Mouse (Mus musculus) forebrain, embryonic 12.5 days (tissue): ENCODE data around the gene Lce1h. TPM values are rescaled to one million over a fixed set of nuclear protein-coding genes. Genes with fewer than 3 reads are reported as not detected.

Source experiments
- ATAC-seq: fragments of 200-750 bp; cut with Nextera tagmentation; 2 replicates; pipeline ENCODE4 v1.8.0; 2017; ENCODE audit warnings: moderate TSS enrichment; ENCODE audit not compliant: low FRiP score
- H3K27ac ChIP-seq: fragments of 300-500 bp; sonication (generic); 2 replicates; pipeline ENCODE4 v1.5.1; 2016; ENCODE audit warnings: mild to moderate bottlenecking
- H3K27me3 ChIP-seq: fragments of 300-500 bp; sonication (generic); 2 replicates; pipeline ENCODE4 v1.6.1; 2016; ENCODE audit warnings: mild to moderate bottlenecking
- H3K36me3 ChIP-seq: fragments of 300-500 bp; sonication (generic); replicated peaks from 2 replicates; pipeline ENCODE4 v1.6.1; 2016; ENCODE audit warnings: mild to moderate bottlenecking
- H3K4me1 ChIP-seq: fragments of 300-500 bp; sonication (generic); 2 replicates; pipeline ENCODE4 v1.6.1; 2016
- H3K4me2 ChIP-seq: fragments of 300-500 bp; sonication (generic); 2 replicates; pipeline ENCODE4 v1.6.1; 2016; ENCODE audit warnings: mild to moderate bottlenecking, moderate library complexity
- H3K4me3 ChIP-seq: fragments of 300-500 bp; sonication (generic); replicated peaks from 2 replicates; pipeline ENCODE4 v1.5.1; 2016; ENCODE audit warnings: mild to moderate bottlenecking
- H3K9ac ChIP-seq: fragments of 300-500 bp; sonication (generic); 2 replicates; pipeline ENCODE4 v1.6.1; 2016; ENCODE audit warnings: mild to moderate bottlenecking
- H3K9me3 ChIP-seq: fragments of 300-500 bp; sonication (generic); 2 replicates; pipeline ENCODE4 v1.6.1; 2016
- WGBS: fragments of 180-500 bp; shearing (Covaris S2); methylation state at CpG from one replicate; pipeline ENCODE4 v1.1.7; 2016; 5-methylcytosine and 5-hydroxymethylcytosine counted together
- polyA plus RNA-seq: library from polyadenylated mRNA; unstranded; fragments of >200 nt; fragmentation: Nextera tagmentation; extraction: Ambion mirVana; gene quantifications from 2 replicates; pipeline ENCODE4 v1.2.1, GENCODE M21; 2016

Lce1h gene
- polyA plus RNA-seq = not detected in 2 replicates

- no peak within 1 kb of the TSS for H3K27ac ChIP-seq
- no peak within 1 kb of the TSS for H3K4me2 ChIP-seq
- no peaks in the 10 kb centered on the region for H3K4me1 ChIP-seq
- H3K27me3 ChIP-seq = no peaks in the 10 kb centered on the region
- no peak within 1 kb of the TSS for H3K9ac ChIP-seq
- no peak for ATAC-seq
- no peaks in the 10 kb centered on the region for H3K36me3 ChIP-seq
- 94% methylated on average over 1 of the region's 1 CpGs for WGBS
- H3K9me3 ChIP-seq = no peaks in the 10 kb centered on the region
- no peak within 1 kb of the TSS for H3K4me3 ChIP-seq
These were observed at the start of gene Lce1h for GRCm38 (mm10) chr3:92764965-92765364. TSS of gene Lce1h (minus strand) at chr3:92765065.

DNA sequence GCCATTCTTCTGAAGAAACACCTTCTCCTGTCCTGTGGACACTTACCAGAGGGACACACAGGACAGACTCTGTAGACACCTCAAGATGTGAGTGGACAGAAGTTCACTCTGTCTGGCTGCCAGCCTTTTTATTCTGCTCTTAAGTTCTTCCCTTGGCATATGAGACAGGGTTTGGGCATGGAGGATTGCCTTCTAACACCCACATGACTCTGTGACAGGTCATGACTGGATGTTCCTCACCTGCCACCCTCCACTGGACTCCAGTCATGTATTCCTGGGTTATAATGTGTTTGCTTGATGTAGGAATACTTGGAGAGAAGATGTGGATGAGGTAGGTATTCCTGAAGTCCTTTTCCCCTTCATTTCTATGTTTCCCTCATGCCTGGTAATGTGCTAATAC, 42.9 kb upstream of the Lce1h start, which contains the start of gene Lce1k:
TSS of gene Lce1k (minus strand) at position 101 of the 400 bp plus-strand sequence.
- Histone ChIP-seq H3K36me3 (no peaks in the 10 kb centered on the region), H3K27me3 (no peaks in the 10 kb centered on the region), H3K4me3 (no peak within 1 kb of the TSS), H3K4me2 (no peak within 1 kb of the TSS), H3K4me1 (no peaks in the 10 kb centered on the region), H3K9me3 (no peaks in the 10 kb centered on the region), H3K27ac (no peak within 1 kb of the TSS), H3K9ac (no peak within 1 kb of the TSS)
- no peak for ATAC-seq

GRCm38 (mm10) chr3:92790414-92790813, 25.5 kb upstream of the Lce1h start, which contains the start of gene Lce1j:
TSS of gene Lce1j (minus strand) at chr3:92790514.
- Histone ChIP-seq H3K4me2 (no peak within 1 kb of the TSS), H3K9ac (no peak within 1 kb of the TSS), H3K36me3 (no peaks in the 10 kb centered on the region), H3K4me3 (no peak within 1 kb of the TSS), H3K27me3 (no peaks in the 10 kb centered on the region), H3K4me1 (no peaks in the 10 kb centered on the region), H3K9me3 (no peaks in the 10 kb centered on the region), H3K27ac (no peak within 1 kb of the TSS)
- WGBS = 89% methylated on average over 1 of the region's 1 CpGs
- no peak for ATAC-seq

- Histone ChIP-seq H3K27ac (no peak within 1 kb of the TSS), H3K4me3 (no peak within 1 kb of the TSS), H3K4me2 (no peak within 1 kb of the TSS), H3K27me3 (no peaks in the 10 kb centered on the region), H3K9ac (no peak within 1 kb of the TSS), H3K4me1 (no peaks in the 10 kb centered on the region), H3K36me3 (no peaks in the 10 kb centered on the region), H3K9me3 (no peaks in the 10 kb centered on the region)
- ATAC-seq = no peak
- WGBS = 79% methylated on average over 1 of the region's 1 CpGs
These were observed 13.9 kb upstream of the Lce1h start, which contains the start of gene Lce1i for GRCm38 (mm10) chr3:92778799-92779198. TSS of gene Lce1i (minus strand) at chr3:92778899.

- Histone ChIP-seq H3K27me3 (no peaks in the 10 kb centered on the region), H3K36me3 (no peaks in the 10 kb centered on the region), H3K9ac (no peak overlapping the region), H3K4me1 (no peaks in the 10 kb centered on the region), H3K9me3 (no peaks in the 10 kb centered on the region), H3K4me2 (no peak overlapping the region), H3K27ac (no peak overlapping the region), H3K4me3 (no peak overlapping the region)
- WGBS = 31% methylated on average over 3 of the region's 3 CpGs
- no peak for ATAC-seq
These were observed 6.7 kb upstream of the Lce1h start for GRCm38 (mm10) chr3:92771573-92771972.

GRCm38 (mm10) chr3:92753197-92753596, 11.7 kb downstream of the Lce1h start:
- no peaks in the 10 kb centered on the region for H3K27me3 ChIP-seq
- 43% methylated on average over 3 of the region's 3 CpGs for WGBS
- H3K36me3 ChIP-seq = no peaks in the 10 kb centered on the region
- no peak for ATAC-seq
- no peaks in the 10 kb centered on the region for H3K9me3 ChIP-seq
- H3K27ac ChIP-seq = no peak overlapping the region
- no peaks in the 10 kb centered on the region for H3K4me1 ChIP-seq
- H3K9ac ChIP-seq = no peak overlapping the region
- H3K4me3 ChIP-seq = no peak overlapping the region
- no peak overlapping the region for H3K4me2 ChIP-seq

DNA sequence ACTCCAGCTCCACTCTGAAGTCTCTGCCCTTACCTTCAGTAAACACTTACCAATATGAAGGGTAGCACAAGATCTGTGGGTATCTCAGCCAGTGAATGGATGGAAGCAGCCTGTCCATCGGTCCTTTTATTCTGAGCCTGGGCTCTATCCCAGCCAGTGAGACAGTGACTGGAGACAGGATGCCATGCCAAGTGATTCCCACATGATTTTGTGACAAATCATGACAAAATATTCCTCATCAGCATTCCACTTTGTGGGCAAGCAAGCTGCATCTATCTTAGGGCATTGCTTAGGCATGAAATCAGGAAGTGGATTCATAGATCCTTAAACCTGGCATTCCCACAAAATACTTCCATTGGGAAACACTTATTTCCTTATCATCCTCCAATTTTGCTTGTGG, 12.6 kb downstream of the Lce1h start, which contains the start of gene Lce1g:
TSS of gene Lce1g (minus strand) at position 101 of the 400 bp plus-strand sequence.
- Histone ChIP-seq H3K27me3 (no peaks in the 10 kb centered on the region), H3K4me1 (no peaks in the 10 kb centered on the region), H3K27ac (no peak within 1 kb of the TSS), H3K4me3 (no peak within 1 kb of the TSS), H3K4me2 (no peak within 1 kb of the TSS), H3K36me3 (no peaks in the 10 kb centered on the region), H3K9ac (no peak within 1 kb of the TSS), H3K9me3 (no peaks in the 10 kb centered on the region)
- 92% methylated on average over 1 of the region's 1 CpGs for WGBS
- ATAC-seq = no peak

GRCm38 (mm10) chr3:92738996-92739395, 25.9 kb downstream of the Lce1h start, which contains the start of gene Gm38119:
TSS of gene Gm38119 (minus strand) at chr3:92739096.
- WGBS = 67% methylated on average over 1 of the region's 1 CpGs

GRCm38 (mm10) chr3:92722631-92723030, 42.2 kb downstream of the Lce1h start:
- Histone ChIP-seq H3K9me3 (no peaks in the 10 kb centered on the region), H3K27me3 (no peaks in the 10 kb centered on the region), H3K36me3 (no peaks in the 10 kb centered on the region), H3K4me2 (no peak overlapping the region), H3K4me1 (no peaks in the 10 kb centered on the region), H3K4me3 (no peak overlapping the region), H3K27ac (no peak overlapping the region), H3K9ac (no peak overlapping the region)
- ATAC-seq = no peak
- WGBS = 92% methylated on average over 5 of the region's 5 CpGs

More at GRCm38 (mm10) chr3:92738996-92739395, 25.9 kb downstream of the Lce1h start, which contains the start of gene Gm38119:
- H3K4me1 ChIP-seq = no peaks in the 10 kb centered on the region
- H3K27me3 ChIP-seq = no peaks in the 10 kb centered on the region
- no peak within 1 kb of the TSS for H3K4me2 ChIP-seq
- no peak within 1 kb of the TSS for H3K9ac ChIP-seq
- no peaks in the 10 kb centered on the region for H3K9me3 ChIP-seq
- no peaks in the 10 kb centered on the region for H3K36me3 ChIP-seq
- no peak within 1 kb of the TSS for H3K27ac ChIP-seq
- ATAC-seq = no peak
- H3K4me3 ChIP-seq = no peak within 1 kb of the TSS

GRCm38 (mm10) chr3:92720250-92720649, 44.6 kb downstream of the Lce1h start, which contains the start of gene Lce1f:
TSS of gene Lce1f (minus strand) at chr3:92720350.
- Histone ChIP-seq H3K9ac (no peak within 1 kb of the TSS), H3K27me3 (no peaks in the 10 kb centered on the region), H3K4me3 (no peak within 1 kb of the TSS), H3K9me3 (no peaks in the 10 kb centered on the region), H3K36me3 (no peaks in the 10 kb centered on the region), H3K4me1 (no peaks in the 10 kb centered on the region), H3K4me2 (no peak within 1 kb of the TSS), H3K27ac (no peak within 1 kb of the TSS)
- WGBS = 86% methylated on average over 3 of the region's 3 CpGs
- no peak for ATAC-seq

DNA sequence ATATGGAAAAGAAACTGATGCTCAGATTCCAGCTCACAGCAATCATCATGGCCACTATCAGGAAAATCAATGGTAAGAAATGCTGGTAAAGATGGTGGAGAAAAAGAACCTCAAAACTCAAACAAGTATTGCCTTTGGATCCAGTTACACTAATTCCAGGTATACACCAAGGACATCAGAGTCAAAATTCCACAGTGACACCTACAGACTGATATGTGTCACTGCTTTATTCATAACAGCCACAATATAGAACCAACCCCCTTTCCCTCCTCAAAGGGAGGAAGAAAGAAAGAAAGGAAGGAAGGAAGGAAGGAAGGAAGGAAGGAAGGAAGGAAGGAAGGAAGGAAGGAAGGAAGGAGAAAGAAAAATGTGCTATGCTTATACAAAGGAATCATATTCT, 49.7 kb downstream of the Lce1h start:
- H3K4me1 ChIP-seq = no peaks in the 10 kb centered on the region
- H3K36me3 ChIP-seq = no peaks in the 10 kb centered on the region
- H3K27ac ChIP-seq = no peak overlapping the region
- H3K9me3 ChIP-seq = no peaks in the 10 kb centered on the region
- no peaks in the 10 kb centered on the region for H3K27me3 ChIP-seq
- ATAC-seq = no peak
- H3K9ac ChIP-seq = no peak overlapping the region
- no peak overlapping the region for H3K4me2 ChIP-seq
- no peak overlapping the region for H3K4me3 ChIP-seq
